Mouse (Mus musculus): ENCODE measurements around the gene Dtx2. TPM values are rescaled to one million over a fixed set of nuclear protein-coding genes. Genes with fewer than 3 reads are reported as not detected.

Dtx2 gene
- polyA plus RNA-seq, 1 experiment from 2014 or later = 34.8 TPM

GRCm38 (mm10) chr5:135960909-135961635 lies 33.5 kb upstream of the Dtx2 start:
- Histone ChIP-seq H3K9ac (no peak overlapping the region), H3K27me3 (peaks cover 13% of the 10 kb centered on the region; the same call in 1 of the 2 replicates), H3K36me3 (no peaks in the 10 kb centered on the region), H3K4me3 (no peak overlapping the region), H3K27ac (peak overlapping the region; percentile 96), H3K9me3 (no peaks in the 10 kb centered on the region), H3K4me2 (peak overlapping the region; percentile 91), H3K4me1 (peaks cover 28% of the 10 kb centered on the region)
- ATAC-seq (ENCODE audit: insufficient number of reproducible peaks, insufficient read depth, low FRiP score, low TSS enrichment, low read depth) = no peak
- 97% methylated on average over 15 of the region's 15 CpGs for WGBS

DNA sequence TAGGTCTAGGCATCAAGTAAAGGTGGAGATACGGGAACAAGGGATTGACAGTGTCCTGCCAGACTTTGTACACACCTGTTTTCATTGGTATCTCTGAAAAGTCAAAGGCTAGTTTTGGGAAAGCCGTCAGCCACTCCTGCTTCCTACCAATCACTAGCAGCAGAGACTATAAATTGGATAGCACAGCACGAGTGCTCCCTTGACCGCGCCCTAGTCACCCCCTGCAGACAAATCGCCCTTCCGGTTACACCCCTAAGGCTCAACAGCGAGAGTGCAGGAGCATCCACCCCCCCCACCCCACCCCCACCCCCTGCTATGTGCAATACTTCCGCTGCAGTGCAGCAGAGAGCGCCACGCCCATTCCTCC lies 32.5 kb upstream of the Dtx2 start:
- WGBS = 2% methylated on average over 11 of the region's 11 CpGs

DNA sequence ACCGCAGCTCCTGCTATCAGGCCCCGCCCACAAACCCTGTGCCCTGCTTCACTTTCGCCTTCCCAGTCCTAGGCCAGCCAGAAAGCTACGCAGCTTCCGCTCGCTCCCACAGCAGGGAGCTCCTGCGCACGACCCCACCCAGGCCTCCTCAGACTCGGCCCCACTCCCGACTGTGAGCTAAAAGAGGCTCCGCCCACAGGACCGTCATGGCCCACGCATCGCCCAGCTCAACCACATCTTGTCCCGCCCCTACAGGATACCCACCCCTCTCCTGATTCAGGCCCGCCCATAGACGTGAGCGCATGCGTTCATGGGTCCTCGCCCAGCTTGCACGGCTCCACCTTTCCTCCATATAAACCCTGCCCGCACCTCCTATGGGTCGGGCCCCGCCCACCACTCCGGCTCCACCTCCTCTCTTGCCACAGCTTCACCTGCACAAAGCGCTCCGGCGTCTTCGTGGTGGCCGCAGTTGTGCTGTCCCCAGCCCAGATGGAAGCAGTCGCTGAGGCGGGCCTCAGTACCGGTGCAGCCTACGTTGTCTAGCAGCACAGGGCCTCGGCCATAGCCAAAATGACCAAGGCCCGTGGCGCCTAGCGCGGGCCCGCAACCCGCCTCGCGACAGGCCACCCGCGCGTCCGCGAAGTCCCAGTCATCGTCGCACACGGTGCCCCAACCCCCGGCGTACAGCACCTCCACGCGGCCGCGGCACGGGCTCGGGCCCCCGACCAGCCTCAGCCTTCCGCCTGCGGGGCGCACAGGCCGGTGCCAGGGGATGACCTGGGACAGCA lies 31.9 kb upstream of the Dtx2 start:
- under 1% methylated on average over 64 of the region's 64 CpGs for WGBS
- peak; percentile 94 for ATAC-seq (ENCODE audit: insufficient number of reproducible peaks, insufficient read depth, low FRiP score, low TSS enrichment, low read depth)
- peaks cover 23% of the 10 kb centered on the region for H3K4me1 ChIP-seq

More for the DNA sequence above, 32.5 kb upstream of the Dtx2 start:
- Histone ChIP-seq H3K9me3 (no peaks in the 10 kb centered on the region), H3K27me3 (peaks cover 13% of the 10 kb centered on the region; the same call in 1 of the 2 replicates), H3K4me2 (peak overlapping the region; percentile 91), H3K4me3 (peak overlapping the region; percentile 68), H3K9ac (peak overlapping the region; percentile 37; the same call in 1 of the 2 replicates), H3K27ac (peak overlapping the region; percentile 96), H3K4me1 (peaks cover 24% of the 10 kb centered on the region), H3K36me3 (no peaks in the 10 kb centered on the region)
- ATAC-seq (ENCODE audit: insufficient number of reproducible peaks, insufficient read depth, low FRiP score, low TSS enrichment, low read depth) = no peak

GRCm38 (mm10) chr5:135963280-135963627 lies 31.3 kb upstream of the Dtx2 start:
- WGBS = 2% methylated on average over 6 of the region's 6 CpGs
- no peak for ATAC-seq (ENCODE audit: insufficient number of reproducible peaks, insufficient read depth, low FRiP score, low TSS enrichment, low read depth)

More for the DNA sequence above, 31.9 kb upstream of the Dtx2 start:
- peak overlapping the region; percentile 96 for H3K27ac ChIP-seq
- peak overlapping the region; percentile 94 for H3K9ac ChIP-seq
- H3K4me3 ChIP-seq = peak overlapping the region; percentile 68
- peak overlapping the region; percentile 91 for H3K4me2 ChIP-seq
- peaks cover 13% of the 10 kb centered on the region; the same call in 1 of the 2 replicates for H3K27me3 ChIP-seq
- H3K36me3 ChIP-seq = no peaks in the 10 kb centered on the region
- no peaks in the 10 kb centered on the region for H3K9me3 ChIP-seq

GRCm38 (mm10) chr5:135965501-135965930 lies 29.1 kb upstream of the Dtx2 start:
- Histone ChIP-seq H3K27ac (no peak overlapping the region), H3K36me3 (no peaks in the 10 kb centered on the region), H3K4me2 (peak overlapping the region; percentile 57), H3K9me3 (no peaks in the 10 kb centered on the region), H3K27me3 (peaks cover 13% of the 10 kb centered on the region; the same call in 1 of the 2 replicates), H3K9ac (peak overlapping the region; percentile 54; the same call in 1 of the 2 replicates), H3K4me1 (peaks cover 19% of the 10 kb centered on the region), H3K4me3 (peak overlapping the region; percentile 29)
- WGBS = 7% methylated on average over 24 of the region's 24 CpGs
- ATAC-seq (ENCODE audit: insufficient number of reproducible peaks, insufficient read depth, low FRiP score, low TSS enrichment, low read depth) = no peak

More at GRCm38 (mm10) chr5:135963280-135963627, 31.3 kb upstream of the Dtx2 start:
- Histone ChIP-seq H3K9ac (peak overlapping the region; percentile 94), H3K9me3 (no peaks in the 10 kb centered on the region), H3K27me3 (peaks cover 13% of the 10 kb centered on the region; the same call in 1 of the 2 replicates), H3K4me1 (peaks cover 20% of the 10 kb centered on the region), H3K27ac (peak overlapping the region; percentile 96), H3K4me2 (peak overlapping the region; percentile 91), H3K4me3 (peak overlapping the region; percentile 68), H3K36me3 (no peaks in the 10 kb centered on the region)

DNA sequence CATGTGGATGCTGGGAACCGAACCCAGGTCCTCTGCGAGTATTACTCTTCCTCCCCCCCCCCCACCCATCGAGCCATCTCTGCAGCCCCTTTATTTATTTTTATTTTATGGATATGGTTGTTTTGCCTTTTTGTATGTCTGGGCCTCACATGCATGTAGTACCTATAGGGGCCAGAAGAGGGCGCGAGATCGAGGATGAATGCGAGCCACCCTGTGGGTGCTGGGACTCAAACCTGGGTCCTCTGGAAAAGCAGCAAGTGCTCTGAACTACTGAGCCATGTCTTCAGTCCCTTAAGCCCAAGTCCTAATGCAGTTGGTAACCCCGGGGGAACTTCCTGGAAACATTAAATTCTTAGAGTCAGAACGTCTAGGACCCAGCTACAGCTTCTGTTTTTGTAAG lies 27.7 kb upstream of the Dtx2 start:
- peaks cover 9% of the 10 kb centered on the region for H3K4me1 ChIP-seq
- no peak for ATAC-seq (ENCODE audit: insufficient number of reproducible peaks, insufficient read depth, low FRiP score, low TSS enrichment, low read depth)
- WGBS = 60% methylated on average over 9 of the region's 9 CpGs

DNA sequence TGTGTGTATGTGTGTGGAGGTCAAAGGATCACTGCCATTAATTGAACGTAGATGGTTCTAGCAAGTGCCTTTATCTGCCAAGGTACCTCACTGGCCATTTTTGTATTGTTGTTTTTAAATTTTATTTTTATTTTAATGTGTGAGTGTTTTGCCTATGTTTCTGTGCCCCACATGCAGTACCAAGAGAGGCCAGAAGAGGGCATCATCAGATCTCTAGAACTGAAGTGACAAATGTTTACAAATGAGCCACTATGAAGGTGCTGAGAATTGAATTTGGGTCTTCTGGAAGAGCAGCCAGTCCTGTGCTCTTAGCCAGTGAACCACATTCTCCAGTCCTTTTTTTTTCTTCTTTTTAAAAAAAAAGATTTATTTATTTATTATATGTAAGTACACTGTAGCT lies 25.8 kb upstream of the Dtx2 start:
- WGBS = 55% methylated on average over 1 of the region's 1 CpGs

More for the DNA sequence above, 27.7 kb upstream of the Dtx2 start:
- peaks cover 13% of the 10 kb centered on the region; the same call in 1 of the 2 replicates for H3K27me3 ChIP-seq
- H3K9me3 ChIP-seq = no peaks in the 10 kb centered on the region
- no peak overlapping the region for H3K9ac ChIP-seq
- no peak overlapping the region for H3K4me3 ChIP-seq
- no peaks in the 10 kb centered on the region for H3K36me3 ChIP-seq
- H3K4me2 ChIP-seq = no peak overlapping the region
- no peak overlapping the region for H3K27ac ChIP-seq

GRCm38 (mm10) chr5:135970247-135970646 lies 24.4 kb upstream of the Dtx2 start:
- Histone ChIP-seq H3K4me3 (no peak overlapping the region), H3K4me1 (peaks cover 8% of the 10 kb centered on the region), H3K9ac (no peak overlapping the region), H3K27me3 (peaks cover 7% of the 10 kb centered on the region; the same call in 1 of the 2 replicates), H3K4me2 (no peak overlapping the region), H3K27ac (no peak overlapping the region), H3K9me3 (no peaks in the 10 kb centered on the region), H3K36me3 (no peaks in the 10 kb centered on the region)
- 84% methylated on average over 6 of the region's 6 CpGs for WGBS
- no peak for ATAC-seq (ENCODE audit: insufficient number of reproducible peaks, insufficient read depth, low FRiP score, low TSS enrichment, low read depth)

More for the DNA sequence above, 25.8 kb upstream of the Dtx2 start:
- Histone ChIP-seq H3K27ac (no peak overlapping the region), H3K9ac (no peak overlapping the region), H3K4me1 (peaks cover 4% of the 10 kb centered on the region), H3K27me3 (peaks cover 13% of the 10 kb centered on the region; the same call in 1 of the 2 replicates), H3K4me3 (no peak overlapping the region), H3K9me3 (no peaks in the 10 kb centered on the region), H3K4me2 (no peak overlapping the region), H3K36me3 (no peaks in the 10 kb centered on the region)
- ATAC-seq (ENCODE audit: insufficient number of reproducible peaks, insufficient read depth, low FRiP score, low TSS enrichment, low read depth) = no peak

DNA sequence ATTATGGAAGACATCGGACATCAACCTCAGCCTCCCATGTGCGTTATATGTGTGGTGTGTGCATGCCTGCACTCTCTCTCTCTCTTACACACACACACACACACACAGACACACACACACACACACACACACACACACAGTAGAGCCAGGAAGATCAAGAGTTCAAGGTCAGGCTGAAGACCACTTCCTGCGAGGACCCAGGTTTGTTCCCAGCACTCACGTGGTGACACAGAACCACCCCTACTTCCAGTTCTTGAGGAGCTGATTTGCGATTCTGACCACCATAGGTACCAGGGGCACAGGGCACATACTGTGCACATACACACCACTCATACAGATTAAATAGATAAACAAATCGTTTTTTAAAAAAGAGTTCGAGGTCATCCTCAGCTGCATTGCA lies 22.7 kb upstream of the Dtx2 start:
- H3K4me2 ChIP-seq = no peak overlapping the region
- no peak overlapping the region for H3K4me3 ChIP-seq
- no peak overlapping the region for H3K27ac ChIP-seq
- H3K4me1 ChIP-seq = peaks cover 4% of the 10 kb centered on the region; the same call in 1 of the 2 replicates
- H3K36me3 ChIP-seq = no peaks in the 10 kb centered on the region
- no peak overlapping the region for H3K9ac ChIP-seq
- no peaks in the 10 kb centered on the region for H3K27me3 ChIP-seq
- no peaks in the 10 kb centered on the region for H3K9me3 ChIP-seq
- no peak for ATAC-seq (ENCODE audit: insufficient number of reproducible peaks, insufficient read depth, low FRiP score, low TSS enrichment, low read depth)
- WGBS = 88% methylated on average over 7 of the region's 7 CpGs

DNA sequence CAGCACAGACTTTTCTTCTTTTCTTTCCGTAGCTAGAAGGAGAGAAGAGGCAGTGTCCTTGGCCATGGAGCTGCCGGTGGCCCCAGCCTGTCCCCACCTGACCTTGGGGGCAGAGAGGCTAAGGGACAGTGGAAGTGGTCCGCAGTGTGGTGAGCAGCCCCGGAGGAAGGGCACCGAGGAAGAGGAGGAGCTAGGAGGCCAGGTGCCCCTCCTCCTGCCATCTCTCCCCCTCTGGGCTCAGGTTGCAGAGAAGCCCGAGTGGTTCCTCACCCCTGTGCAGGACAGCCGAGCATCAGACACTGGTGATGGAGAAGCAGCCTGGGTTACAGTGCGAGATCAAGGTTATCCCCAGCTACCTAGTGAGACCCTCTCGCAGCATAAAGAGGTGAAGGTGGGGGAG lies 20.2 kb upstream of the Dtx2 start, which contains the start of gene Ssc4d:
Gene Ssc4d (minus strand): TSS at position 167 of the 400 bp plus-strand sequence.
- 11% methylated on average over 9 of the region's 9 CpGs for WGBS
- Histone ChIP-seq H3K9me3 (no peaks in the 10 kb centered on the region), H3K4me2 (peak within 1 kb of the TSS; percentile 48), H3K36me3 (no peaks in the 10 kb centered on the region), H3K4me1 (peaks cover 4% of the 10 kb centered on the region; the same call in 1 of the 2 replicates), H3K27ac (no peak within 1 kb of the TSS), H3K27me3 (no peaks in the 10 kb centered on the region), H3K4me3 (peak within 1 kb of the TSS; percentile 31), H3K9ac (peak within 1 kb of the TSS; percentile 64)
- ATAC-seq (ENCODE audit: insufficient number of reproducible peaks, insufficient read depth, low FRiP score, low TSS enrichment, low read depth) = no peak

DNA sequence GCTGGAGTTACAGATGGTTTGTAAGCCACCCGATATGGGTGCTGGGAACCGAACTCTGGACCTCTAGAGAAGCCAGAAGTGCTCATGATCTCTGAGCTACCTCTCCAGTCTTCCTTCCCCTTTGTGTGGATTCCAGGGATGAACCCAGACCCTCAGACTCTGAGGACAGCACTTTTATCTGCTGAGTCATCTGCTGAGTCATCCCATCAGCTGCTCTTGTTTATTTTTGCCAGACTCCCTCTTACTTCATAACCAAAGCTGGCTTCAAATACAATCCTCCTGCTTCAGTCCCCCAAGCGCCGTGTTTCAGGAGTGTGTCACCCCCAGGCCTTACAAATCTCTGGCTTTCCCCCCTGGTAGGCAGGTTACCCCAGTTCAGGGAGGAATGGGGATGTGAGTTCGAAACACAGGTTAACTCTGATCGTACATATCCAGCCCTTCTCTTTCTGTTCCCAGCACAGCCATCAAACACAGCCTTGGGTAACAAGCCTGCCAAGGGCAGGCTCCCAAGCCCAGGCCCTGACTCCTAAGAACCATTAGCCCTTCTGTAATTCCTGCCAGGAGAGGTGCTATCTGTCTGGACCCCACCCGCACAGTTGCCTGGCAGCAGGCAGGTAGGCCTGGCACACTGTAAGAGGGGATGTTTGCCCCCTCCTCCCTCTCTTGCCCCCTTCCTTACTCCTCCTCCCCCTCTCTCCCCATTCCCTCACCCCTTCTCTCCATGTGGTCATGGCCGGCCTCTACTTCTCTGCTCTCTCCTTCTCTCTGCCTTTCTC lies 18.5 kb upstream of the Dtx2 start:
- H3K27ac ChIP-seq = no peak overlapping the region
- H3K9me3 ChIP-seq = no peaks in the 10 kb centered on the region
- 91% methylated on average over 8 of the region's 8 CpGs for WGBS
- H3K27me3 ChIP-seq = no peaks in the 10 kb centered on the region
- H3K4me1 ChIP-seq = peaks cover 4% of the 10 kb centered on the region; the same call in 1 of the 2 replicates
- H3K4me3 ChIP-seq = no peak overlapping the region
- H3K36me3 ChIP-seq = no peaks in the 10 kb centered on the region
- no peak for ATAC-seq (ENCODE audit: insufficient number of reproducible peaks, insufficient read depth, low FRiP score, low TSS enrichment, low read depth)
- H3K9ac ChIP-seq = no peak overlapping the region
- no peak overlapping the region for H3K4me2 ChIP-seq
